Mouse (Mus musculus) cerebellum, postnatal 4 days (tissue): ENCODE measurements around the gene Bcan.

Source experiments
- DNase-seq, 2 experiments: peaks; one replicate each; pipeline ENCODE4 v3.0.0; 2022; ENCODE audit warnings: low spot score in 2 of 2, mixed read lengths in 1 of 2

Bcan gene

DNA sequence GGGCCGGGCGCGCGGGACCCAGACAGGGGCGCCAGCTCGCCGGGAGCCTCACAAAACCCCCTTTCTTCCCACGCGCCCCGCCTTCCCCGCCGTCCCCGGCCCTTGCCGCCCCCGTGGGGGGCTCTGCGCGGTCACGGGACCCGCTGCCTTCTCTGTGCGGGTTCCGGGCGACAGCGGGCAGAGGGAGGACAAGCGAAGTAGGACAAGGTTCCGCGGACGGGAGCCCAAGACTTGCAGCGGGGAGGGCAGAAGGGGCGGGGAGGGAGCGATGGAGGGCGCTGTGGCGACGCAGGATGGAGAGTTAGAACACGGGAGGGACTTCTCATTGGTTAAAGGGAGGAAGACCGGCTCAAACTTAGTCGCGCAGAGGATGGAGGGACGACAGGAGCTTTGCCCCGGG is at the start of gene Bcan:
Gene Bcan (minus strand): TSS at position 50 of the 400 bp plus-strand sequence.
- no peak for DNase-seq

DNA sequence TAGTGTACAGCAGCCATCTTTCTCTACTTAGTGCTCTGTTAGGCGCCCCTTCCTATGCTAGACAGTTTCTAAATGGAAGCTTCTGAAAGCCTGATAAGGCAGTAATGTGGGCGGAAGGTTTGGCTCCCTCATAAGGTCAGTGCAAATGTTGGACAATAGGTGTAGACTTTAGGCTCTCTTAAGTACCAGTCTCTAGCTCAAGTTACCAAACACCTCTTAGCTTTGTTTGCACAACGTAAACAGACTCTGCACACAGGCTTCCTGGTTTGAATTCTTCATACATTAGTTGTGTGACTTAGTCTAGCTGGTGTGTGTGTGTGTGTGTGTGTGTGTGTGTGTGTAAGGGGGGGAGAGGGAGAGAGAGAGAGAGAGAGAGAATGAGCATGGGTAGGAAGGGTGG is 49.5 kb upstream of the Bcan start:
- no peak for DNase-seq

DNA sequence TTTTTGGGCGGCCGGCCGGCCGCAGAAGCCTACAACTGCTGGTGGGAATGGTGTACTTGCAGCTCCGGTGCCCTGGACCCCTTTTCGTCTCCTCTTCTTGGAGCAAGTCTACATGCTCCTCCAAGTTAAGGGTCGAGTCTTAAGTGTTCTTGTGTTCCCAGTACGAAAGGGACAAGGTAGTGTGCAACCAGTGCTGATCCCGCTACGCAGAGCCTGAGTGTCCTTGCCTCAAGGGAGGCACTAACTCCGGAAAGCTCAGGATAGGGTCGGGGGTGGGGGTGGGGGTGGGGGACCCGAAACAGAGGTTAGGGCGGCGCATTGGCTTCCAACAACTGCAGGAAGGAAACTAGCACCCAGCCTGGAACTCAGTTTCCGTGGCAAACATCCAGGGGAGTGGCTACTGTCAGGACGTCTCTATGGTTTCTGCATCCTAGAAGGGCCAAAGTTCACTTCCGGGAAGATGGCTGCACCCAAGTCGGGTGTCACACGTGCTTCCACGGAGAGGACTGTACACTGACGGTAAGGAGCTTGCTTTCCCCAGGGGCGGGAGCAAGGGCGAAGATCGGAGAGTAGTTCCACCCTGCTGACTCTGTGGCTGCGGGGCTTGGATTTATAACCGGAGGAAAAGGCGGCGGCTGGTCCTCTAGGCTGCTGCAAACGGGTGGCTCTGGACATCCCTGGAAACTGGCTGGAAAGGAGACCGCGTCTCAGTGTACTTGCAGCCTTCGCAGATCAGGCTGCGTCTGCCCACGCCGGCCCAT is 42.8 kb upstream of the Bcan start, which contains the start of gene Gpatch4:
Gene Gpatch4 (plus strand): TSS at position 448 of the 761 bp plus-strand sequence.
- peak; percentile 52 to 77 for DNase-seq

- no peak for DNase-seq
Observed at GRCm38 (mm10) chr3:88035561-88036293, 35.7 kb upstream of the Bcan start.

DNA sequence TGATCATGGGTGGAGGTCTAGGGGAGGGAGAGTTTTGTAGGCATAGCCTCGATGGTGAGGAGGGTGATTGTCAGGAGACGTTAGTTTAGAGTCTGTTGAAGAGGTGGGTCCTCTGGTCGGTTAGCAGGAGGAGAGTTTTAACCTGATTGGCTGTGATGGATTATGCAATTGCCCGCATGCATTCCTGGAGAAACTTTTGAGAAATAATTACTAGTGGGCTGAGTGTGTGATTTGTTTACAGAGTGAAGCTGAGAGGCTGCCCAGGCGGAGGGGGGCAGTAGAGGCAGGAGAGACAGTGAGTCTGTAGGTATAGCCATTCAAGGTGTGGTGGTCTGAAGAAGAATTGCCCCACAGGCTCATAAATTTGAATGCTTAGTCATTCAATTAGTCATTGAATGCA is 33.5 kb upstream of the Bcan start:
- DNase-seq = no peak

GRCm38 (mm10) chr3:88030608-88031395 is 30.8 kb upstream of the Bcan start:
- no peak for DNase-seq

DNA sequence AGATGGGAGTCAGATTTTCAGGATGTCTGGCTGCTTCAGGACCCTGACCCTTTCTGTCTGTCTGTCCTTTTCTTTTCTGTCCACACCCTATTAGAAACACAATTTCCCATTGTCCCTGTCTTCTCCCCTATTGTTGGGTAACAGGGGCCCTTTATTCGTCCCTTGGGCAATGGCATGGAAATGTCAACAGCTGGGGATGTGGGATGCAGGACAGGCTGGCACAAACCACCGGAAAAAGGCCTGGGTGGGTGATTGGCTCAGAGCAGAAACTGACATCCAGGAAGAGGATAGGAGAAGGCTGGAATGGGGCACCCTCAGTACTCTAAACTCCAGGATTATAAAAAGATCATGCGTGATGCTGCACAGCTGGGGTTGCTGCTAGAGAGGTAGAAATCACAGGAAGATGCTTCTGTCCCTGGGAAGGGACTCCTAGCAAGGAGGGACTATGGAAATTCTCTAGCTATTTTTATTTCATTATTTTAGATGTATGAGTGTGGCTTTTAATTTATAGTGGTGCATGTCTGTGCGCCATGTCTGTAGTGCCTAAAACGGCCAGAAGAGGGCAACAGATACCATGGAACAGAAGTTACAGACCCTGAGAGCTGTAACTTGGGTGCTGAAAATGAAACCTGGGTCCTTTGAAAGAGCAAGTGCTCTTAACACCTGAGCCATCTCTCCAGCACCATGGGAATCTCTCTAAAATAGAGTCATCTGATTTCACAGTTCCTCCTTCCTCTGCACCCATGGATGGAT is 27.6 kb upstream of the Bcan start, which contains the start of gene Hapln2:
Gene Hapln2 (minus strand): TSS at position 150 of the 753 bp plus-strand sequence.
- no peak for DNase-seq

DNA sequence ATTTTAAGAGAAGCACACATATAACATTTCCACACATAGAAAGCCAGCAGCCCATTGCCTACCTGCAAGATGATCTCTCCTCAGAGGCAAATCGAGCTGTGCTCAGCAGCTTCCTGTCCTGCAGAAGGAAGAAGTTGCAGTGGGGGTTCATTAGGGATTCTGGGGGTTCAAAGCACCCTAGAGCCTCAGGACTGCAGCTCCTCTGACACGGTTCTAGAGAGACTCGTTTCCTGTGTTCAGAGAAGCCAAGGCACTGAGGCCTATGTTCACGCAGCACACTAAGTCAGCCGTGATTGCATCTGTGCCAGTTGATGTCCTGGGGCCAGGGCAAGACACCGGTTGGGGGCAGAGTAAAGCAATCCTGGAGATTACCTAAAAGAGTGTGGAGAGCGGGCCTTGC is 26.8 kb upstream of the Bcan start:
- no peak for DNase-seq

- peak in 1 of 2 experiments; percentile 32 for DNase-seq
Observed at GRCm38 (mm10) chr3:88023192-88024074, 23.4 kb upstream of the Bcan start.

- peak; percentile 52 to 76 for DNase-seq
Observed at GRCm38 (mm10) chr3:88022322-88023191, 22.5 kb upstream of the Bcan start.

DNA sequence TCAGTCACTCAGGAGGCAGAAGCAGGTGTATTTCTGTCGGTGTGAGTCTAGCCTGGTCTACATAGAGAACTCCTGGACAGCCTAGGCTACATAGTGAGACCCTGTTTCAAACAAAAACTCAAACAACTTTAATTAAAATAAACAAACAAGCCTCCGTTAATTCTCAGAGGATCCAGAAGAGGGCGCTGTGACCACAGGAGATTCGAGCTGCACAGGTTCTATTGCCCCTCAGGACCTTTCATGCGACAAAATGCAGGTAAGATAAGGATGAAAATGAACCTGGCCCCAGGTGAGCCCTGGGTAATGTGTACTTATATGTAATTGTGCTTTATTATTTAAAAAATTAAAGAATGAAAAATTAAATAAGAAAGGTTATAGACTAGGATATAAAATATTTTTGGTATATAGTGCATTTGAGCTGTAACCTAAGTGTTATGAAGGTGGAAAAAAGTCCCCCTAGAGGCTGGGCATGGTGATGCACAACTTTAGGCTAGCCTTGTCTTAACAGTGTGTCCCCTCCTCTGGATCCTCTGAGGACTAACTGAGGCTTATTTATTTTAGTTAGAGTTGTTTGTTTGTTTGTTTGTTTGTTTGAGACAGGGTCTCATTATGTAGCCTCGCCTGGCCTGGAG is 10.7 kb upstream of the Bcan start:
- no peak for DNase-seq

DNA sequence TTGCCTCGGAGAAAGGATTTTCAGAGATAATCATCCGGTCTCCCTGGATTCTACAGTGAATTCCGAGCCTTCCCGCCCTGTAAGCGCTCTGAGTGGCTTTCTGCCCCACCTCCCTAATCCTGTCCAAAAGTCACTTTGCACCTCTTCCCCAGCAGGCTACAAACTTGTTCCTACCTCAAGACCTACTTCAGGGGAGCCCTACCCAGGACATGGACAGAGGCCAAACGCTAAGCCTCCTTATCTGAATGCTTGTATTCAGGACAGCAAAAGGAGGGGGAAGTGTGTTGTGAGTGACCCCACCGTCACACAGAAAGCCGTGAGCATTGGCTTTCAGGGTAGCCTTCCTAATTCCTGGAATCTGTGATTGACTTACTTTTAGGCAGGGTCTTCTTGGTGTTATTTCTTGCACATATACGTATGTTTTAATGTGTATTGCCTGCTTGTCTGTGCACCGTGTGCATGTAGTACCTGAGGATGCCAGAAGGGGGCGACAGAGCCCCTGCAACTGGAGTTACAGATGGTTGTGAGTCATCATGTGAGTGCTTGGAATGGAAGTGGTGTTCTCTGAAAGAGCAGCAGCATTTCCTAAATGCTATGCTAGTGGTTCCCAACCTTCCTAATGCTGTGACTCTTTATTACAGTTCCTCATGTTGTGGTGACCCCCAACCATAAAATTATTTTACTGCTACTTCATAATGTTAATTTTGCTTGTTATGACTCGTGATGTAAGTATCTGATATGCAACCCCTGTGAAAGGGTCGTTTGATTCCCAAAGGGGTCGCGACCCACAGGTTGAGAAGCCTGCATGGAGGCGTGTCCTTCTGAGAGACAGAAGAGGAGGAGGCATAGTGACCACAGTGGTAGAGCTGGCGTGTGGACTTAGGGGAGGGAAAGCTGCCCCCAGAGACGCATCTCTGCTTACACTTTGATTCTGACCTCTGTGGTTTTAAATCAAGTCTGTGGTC is 6.1 kb upstream of the Bcan start:
- DNase-seq = no peak

DNA sequence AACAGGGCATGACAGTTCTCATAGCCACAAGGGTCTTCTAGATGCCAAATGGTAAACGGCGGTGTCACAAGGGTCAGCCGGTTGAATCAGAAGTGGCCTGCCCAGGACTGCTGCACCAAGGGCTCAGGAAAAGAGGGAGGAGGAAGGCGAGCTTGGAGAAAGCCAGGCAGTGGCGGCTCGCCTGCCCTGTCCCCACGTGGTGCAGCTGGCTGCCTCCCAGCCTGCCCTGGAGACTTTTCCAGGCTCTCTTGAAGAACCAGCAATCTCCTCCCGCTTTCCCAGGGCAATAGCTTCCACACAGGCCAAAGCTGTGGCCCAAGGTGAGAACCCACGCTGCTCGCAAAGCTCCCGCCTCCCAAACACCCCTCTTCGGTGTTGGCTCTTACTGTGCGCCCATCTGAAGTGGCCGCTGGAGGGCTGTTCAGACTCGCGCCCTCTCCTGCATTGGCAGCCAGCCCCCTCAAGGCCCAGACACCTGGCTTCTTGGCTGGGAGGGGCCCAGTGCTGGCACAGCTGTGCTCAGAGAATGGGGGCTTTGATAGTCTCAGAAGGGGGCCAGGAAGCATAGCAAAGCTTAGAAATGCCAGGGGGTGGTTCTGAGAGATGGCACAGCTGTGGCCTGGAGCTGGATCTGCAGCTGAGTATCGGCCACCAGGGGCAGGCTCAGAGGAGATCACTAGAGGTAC is 2.4 kb upstream of the Bcan start:
- DNase-seq = no peak

DNA sequence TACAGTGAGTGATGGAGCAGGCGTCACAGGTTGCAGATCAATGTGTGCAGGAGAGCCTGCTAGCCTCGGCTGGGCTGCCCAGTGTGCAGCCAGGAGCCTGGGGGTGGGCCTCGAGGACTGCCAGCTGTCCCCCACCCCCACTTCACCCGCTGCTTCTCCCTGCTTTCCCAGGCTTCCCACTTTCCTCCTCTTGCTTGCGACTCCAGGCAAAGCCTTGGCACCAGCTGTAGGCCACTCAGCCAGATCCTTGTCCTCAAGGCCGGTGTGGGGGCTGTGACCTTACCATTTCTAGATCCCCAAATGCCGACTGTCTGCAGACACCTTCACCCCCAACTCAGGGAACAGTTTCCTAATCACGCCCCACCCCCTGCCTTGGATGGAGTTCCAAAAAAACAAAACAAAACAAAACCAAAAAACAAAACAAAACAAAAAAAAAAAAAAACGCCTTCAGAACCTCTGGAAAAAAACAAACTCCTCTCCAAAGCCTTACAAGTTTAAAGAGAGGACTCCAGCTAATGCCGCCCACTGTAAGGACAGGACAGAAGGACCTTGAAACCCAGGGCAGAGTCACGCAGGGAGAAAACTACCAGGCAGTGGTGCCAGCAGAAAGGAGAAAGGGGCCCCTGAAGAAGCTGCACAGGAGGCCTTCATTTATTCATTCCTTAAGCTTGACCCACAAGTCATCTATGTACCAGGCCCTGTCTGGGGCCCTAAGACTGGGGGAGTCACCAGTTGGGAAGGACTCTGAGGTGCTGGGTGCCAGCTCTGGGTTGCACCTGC is 976 bp upstream of the Bcan start:
- DNase-seq = no peak

GRCm38 (mm10) chr3:87999243-87999895 is 661 bp downstream of the Bcan start:
- DNase-seq = peak in 1 of 2 experiments; percentile 23

DNA sequence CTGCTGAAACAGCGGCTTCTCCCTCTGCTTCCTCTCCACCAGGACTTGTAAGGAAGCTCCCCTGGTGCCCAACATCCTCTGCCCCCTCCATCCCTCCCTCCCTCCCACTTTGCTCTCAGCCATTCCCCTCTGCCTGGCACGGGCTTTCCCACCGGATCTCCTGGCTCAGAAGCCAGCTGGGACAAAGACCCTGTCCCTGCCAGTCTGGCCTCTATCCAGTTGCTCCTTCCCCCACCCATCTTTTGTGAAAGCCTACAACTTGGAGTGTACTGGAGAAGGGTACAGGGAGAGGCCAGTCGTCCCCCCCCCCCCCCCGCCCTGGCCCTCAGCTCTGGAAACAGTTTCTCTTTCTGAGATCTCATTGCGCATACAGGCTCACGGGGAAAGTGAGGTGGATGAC is 1.3 kb downstream of the Bcan start:
- no peak for DNase-seq
